Mouse (Mus musculus) hindbrain, embryonic 14.5 days (tissue): ENCODE measurements around the gene Sh3pxd2b. TPM values are rescaled to one million over a fixed set of nuclear protein-coding genes. Genes with fewer than 3 reads are reported as not detected.
"Not testable (repeated sequence)": the region's sequence is repeated elsewhere in the genome, so short reads cannot be mapped to it uniquely, and the experiment has no call there.

ENCODE experiments used
- ATAC-seq: fragments of 200-750 bp; cut with Nextera tagmentation; 2 replicates; pipeline ENCODE4 v1.8.0; 2017; ENCODE audit warnings: moderate number of reproducible peaks, mild to moderate bottlenecking, moderate TSS enrichment, moderate library complexity; ENCODE audit not compliant: low FRiP score
- DNase-seq: peaks from one replicate; pipeline ENCODE4 v3.0.0-alpha.2; 2015; ENCODE audit warnings: low spot score
- H3K27ac ChIP-seq: fragments of 300-500 bp; sonication (generic); 2 replicates; pipeline ENCODE4 v1.5.1; 2014; ENCODE audit warnings: mild to moderate bottlenecking, moderate library complexity
- H3K27me3 ChIP-seq: fragments of 300-500 bp; sonication (generic); 2 replicates; pipeline ENCODE4 v1.6.1; 2014; ENCODE audit warnings: mild to moderate bottlenecking, low read length, mixed read lengths; ENCODE audit not compliant: control insufficient read depth, insufficient read depth
- H3K36me3 ChIP-seq: fragments of 300-500 bp; sonication (generic); replicated peaks from 2 replicates; pipeline ENCODE4 v1.6.1; 2014; ENCODE audit not compliant: control insufficient read depth, insufficient read depth
- H3K4me1 ChIP-seq: fragments of 300-500 bp; sonication (generic); replicated peaks from 2 replicates; pipeline ENCODE4 v1.6.1; 2014; ENCODE audit warnings: antibody characterized with exemption, low read length, mixed read lengths; ENCODE audit not compliant: control insufficient read depth, insufficient read depth
- H3K4me2 ChIP-seq: fragments of 300-500 bp; sonication (generic); replicated peaks from 2 replicates; pipeline ENCODE4 v1.6.1; 2014; ENCODE audit warnings: mild to moderate bottlenecking, moderate library complexity
- H3K4me3 ChIP-seq: fragments of 300-500 bp; sonication (generic); replicated peaks from 2 replicates; pipeline ENCODE4 v1.5.1; 2014; ENCODE audit warnings: mild to moderate bottlenecking, low read length
- H3K9ac ChIP-seq: fragments of 300-500 bp; sonication (generic); 2 replicates; pipeline ENCODE4 v1.6.1; 2014
- H3K9me3 ChIP-seq: fragments of 300-500 bp; sonication (generic); 2 replicates; pipeline ENCODE4 v1.6.1; 2016; ENCODE audit warnings: low read length; ENCODE audit not compliant: control insufficient read depth
- WGBS: fragments of 180-500 bp; shearing (Covaris S2); extraction: QIAGEN DNeasy Blood & Tissue Kit; methylation state at CpG from one replicate; pipeline ENCODE4 v1.1.7; 2014; 5-methylcytosine and 5-hydroxymethylcytosine counted together
- polyA plus RNA-seq: library from polyadenylated mRNA; unstranded; fragments of >200 nt; fragmentation: Nextera tagmentation; extraction: Ambion mirVana; gene quantifications from 2 replicates; pipeline ENCODE4 v1.2.1, GENCODE M21; 2014

Sh3pxd2b gene
- polyA plus RNA-seq: 21.8 and 23.4 TPM in 2 replicates

- WGBS: under 1% methylated on average over 65 of the region's 86 CpGs
Observed at GRCm38 (mm10) chr11:32347607-32348432, at the start of gene Sh3pxd2b. Gene Sh3pxd2b, plus strand, starts transcription at chr11:32347820.

GRCm38 (mm10) chr11:32297866-32298531 is 49.6 kb upstream of the Sh3pxd2b start:
- Histone ChIP-seq H3K9ac (no peak overlapping the region), H3K27me3 (peaks cover 10% of the 10 kb centered on the region; the same call in 1 of the 2 replicates), H3K4me1 (no peaks in the 10 kb centered on the region), H3K4me2 (no peak overlapping the region), H3K36me3 (no peaks in the 10 kb centered on the region), H3K9me3 (no peaks in the 10 kb centered on the region), H3K27ac (no peak overlapping the region), H3K4me3 (no peak overlapping the region)
- 91% methylated on average over 1 of the region's 1 CpGs for WGBS
- no peak for DNase-seq
- ATAC-seq: no peak

More at GRCm38 (mm10) chr11:32347607-32348432, at the start of gene Sh3pxd2b:
- ATAC-seq (peak; percentile 77), DNase-seq (peak; percentile 56)
- Histone ChIP-seq H3K27ac (peak within 1 kb of the TSS; percentile 85), H3K9me3 (no peaks in the 10 kb centered on the region), H3K4me3 (peak within 1 kb of the TSS; percentile 81), H3K36me3 (0 out of 2 replicates have a peak, but pooled peaks cover 13% of the 10 kb centered on the region), H3K9ac (peak within 1 kb of the TSS; percentile 95), H3K4me2 (peak within 1 kb of the TSS; percentile 79), H3K27me3 (no peaks in the 10 kb centered on the region), H3K4me1 (peaks cover 25% of the 10 kb centered on the region)

- Histone ChIP-seq H3K4me2 (no peak overlapping the region), H3K4me3 (no peak overlapping the region), H3K36me3 (no peaks in the 10 kb centered on the region), H3K9ac (no peak overlapping the region), H3K27me3 (peaks cover 10% of the 10 kb centered on the region; the same call in 1 of the 2 replicates), H3K4me1 (no peaks in the 10 kb centered on the region), H3K27ac (no peak overlapping the region), H3K9me3 (no peaks in the 10 kb centered on the region)
- 99% methylated on average over 2 of the region's 2 CpGs for WGBS
- ATAC-seq: no peak
- no peak for DNase-seq
Observed at GRCm38 (mm10) chr11:32298532-32298918, 49.1 kb upstream of the Sh3pxd2b start.

- not testable (repeated sequence) for H3K9me3 ChIP-seq, H3K27ac ChIP-seq, H3K36me3 ChIP-seq, H3K4me1 ChIP-seq
- Histone ChIP-seq H3K27me3 (peaks cover 10% of the 10 kb centered on the region; the same call in 1 of the 2 replicates), H3K4me2 (peak within 1 kb of the TSS; percentile 50), H3K4me3 (peak within 1 kb of the TSS; percentile 22; the same call in 1 of the 2 replicates), H3K9ac (0 out of 2 replicates have a peak within 1 kb of the TSS, but pooled peaks have one; percentile 10)
- DNase-seq (peak; percentile 63), ATAC-seq (peak; percentile 71; the same call in 1 of the 2 replicates)
- 6% methylated on average over 16 of the region's 16 CpGs for WGBS
Observed at GRCm38 (mm10) chr11:32299865-32300264, 47.8 kb upstream of the Sh3pxd2b start, which contains the start of gene Hbq1a. Gene Hbq1a, plus strand, starts transcription at chr11:32300069.

GRCm38 (mm10) chr11:32300279-32301267 is 47.0 kb upstream of the Sh3pxd2b start:
- peak; percentile 31 for ATAC-seq
- H3K27me3 ChIP-seq: peaks cover 10% of the 10 kb centered on the region; the same call in 1 of the 2 replicates
- peak overlapping the region; percentile 22; the same call in 1 of the 2 replicates for H3K4me3 ChIP-seq
- no peaks in the 10 kb centered on the region for H3K4me1 ChIP-seq
- H3K9me3 ChIP-seq: no peaks in the 10 kb centered on the region
- H3K9ac ChIP-seq: 0 out of 2 replicates have a peak overlapping the region, but pooled peaks have one; percentile 10
- no peak for DNase-seq
- H3K4me2 ChIP-seq: peak overlapping the region; percentile 50
- H3K27ac ChIP-seq: no peak overlapping the region
- H3K36me3 ChIP-seq: no peaks in the 10 kb centered on the region
- whole genome bisulfite sequencing: 58% methylated on average over 14 of the region's 17 CpGs

- 79% methylated on average over 1 of the region's 1 CpGs for WGBS
- H3K27ac ChIP-seq: no peak overlapping the region
- H3K27me3 ChIP-seq: peaks cover 10% of the 10 kb centered on the region; the same call in 1 of the 2 replicates
- no peaks in the 10 kb centered on the region for H3K9me3 ChIP-seq
- H3K36me3 ChIP-seq: no peaks in the 10 kb centered on the region
- H3K9ac ChIP-seq: no peak overlapping the region
- no peaks in the 10 kb centered on the region for H3K4me1 ChIP-seq
- H3K4me3 ChIP-seq: no peak overlapping the region
- DNase-seq: no peak
- no peak overlapping the region for H3K4me2 ChIP-seq
- no peak for ATAC-seq
Observed at GRCm38 (mm10) chr11:32301506-32301905, 46.1 kb upstream of the Sh3pxd2b start.

- 45% methylated on average over 2 of the region's 2 CpGs for WGBS
- no peak overlapping the region for H3K27ac ChIP-seq
Observed at GRCm38 (mm10) chr11:32302824-32303419, 44.7 kb upstream of the Sh3pxd2b start.

GRCm38 (mm10) chr11:32303455-32303854 is 44.2 kb upstream of the Sh3pxd2b start:
- no peaks in the 10 kb centered on the region for H3K36me3 ChIP-seq
- no peak overlapping the region for H3K27ac ChIP-seq
- WGBS: 82% methylated on average over 1 of the region's 1 CpGs
- H3K4me1 ChIP-seq: no peaks in the 10 kb centered on the region
- H3K9me3 ChIP-seq: no peaks in the 10 kb centered on the region
- no peak overlapping the region for H3K4me3 ChIP-seq
- no peak for ATAC-seq
- no peak for DNase-seq
- H3K27me3 ChIP-seq: peaks cover 10% of the 10 kb centered on the region; the same call in 1 of the 2 replicates
- H3K9ac ChIP-seq: no peak overlapping the region
- no peak overlapping the region for H3K4me2 ChIP-seq

More at GRCm38 (mm10) chr11:32302824-32303419, 44.7 kb upstream of the Sh3pxd2b start:
- H3K4me3 ChIP-seq: no peak overlapping the region
- peaks cover 10% of the 10 kb centered on the region; the same call in 1 of the 2 replicates for H3K27me3 ChIP-seq
- H3K9me3 ChIP-seq: no peaks in the 10 kb centered on the region
- ATAC-seq (no peak), DNase-seq (no peak)
- no peaks in the 10 kb centered on the region for H3K4me1 ChIP-seq
- H3K9ac ChIP-seq: no peak overlapping the region
- no peaks in the 10 kb centered on the region for H3K36me3 ChIP-seq
- H3K4me2 ChIP-seq: no peak overlapping the region
